Mouse (Mus musculus): ENCODE measurements at regions not wholly inside any gene's neighbourhood (a gene's known extent, or its start where the extent isn't known, plus 50 kb on each side); places are given as distances from the start of the nearest gene placed in this dataset.

- TF ChIP-seq ZNF384 (IDR thresholded peaks at IDR 0.05; ENCODE audit: low read depth, low read length) (no peak), CTCF (conservative IDR thresholded peaks at IDR 0.05 in 1 of 2, IDR thresholded peaks at IDR 0.05 in 1 of 2; ENCODE audit: low read depth in 2 of 2, low read length in 2 of 2) (no peak), SIN3A (IDR thresholded peaks at IDR 0.05; ENCODE audit: low read length) (no peak), MAX (IDR thresholded peaks at IDR 0.05; ENCODE audit: low read length) (no peak), POLR2A (IDR thresholded peaks at IDR 0.05; ENCODE audit: low read depth, low read length) (no peak)
Observed at GRCm38 (mm10) chr1:88935779-88936178, 134.4 kb upstream of the Sh3bp4 start.
